Mouse (Mus musculus): ENCODE data around the gene Gm20696.

The Gm20696 gene

GRCm38 (mm10) chr6:99394801-99395200, 271.8 kb downstream of the Gm20696 start:
- in situ Hi-C loops (cut with MboI; ENCODE audit: low pct_unique_long_range_greater_than_20kb in 1 of 2, low sequenced_read_pairs in 2 of 2, unreplicated experiment in 1 of 2): no loop called here

- in situ Hi-C loops (cut with MboI; ENCODE audit: low pct_unique_long_range_greater_than_20kb in 1 of 2, low sequenced_read_pairs in 2 of 2, unreplicated experiment in 1 of 2): no loop called here
These were observed 274.1 kb downstream of the Gm20696 start for GRCm38 (mm10) chr6:99392484-99392883.

- in situ Hi-C loops (cut with MboI; ENCODE audit: low pct_unique_long_range_greater_than_20kb in 1 of 2, low sequenced_read_pairs in 2 of 2, unreplicated experiment in 1 of 2): no loop called here
These were observed 277.6 kb downstream of the Gm20696 start for GRCm38 (mm10) chr6:99388741-99389675.

GRCm38 (mm10) chr6:99388023-99388422, 278.6 kb downstream of the Gm20696 start:
- in situ Hi-C loops (cut with MboI; ENCODE audit: low pct_unique_long_range_greater_than_20kb in 1 of 2, low sequenced_read_pairs in 2 of 2, unreplicated experiment in 1 of 2): no loop called here

GRCm38 (mm10) chr6:99385059-99385604, 281.5 kb downstream of the Gm20696 start:
- in situ Hi-C loops (cut with MboI; ENCODE audit: low pct_unique_long_range_greater_than_20kb in 1 of 2, low sequenced_read_pairs in 2 of 2, unreplicated experiment in 1 of 2): no loop called here

- in situ Hi-C loops (cut with MboI; ENCODE audit: low pct_unique_long_range_greater_than_20kb in 1 of 2, low sequenced_read_pairs in 2 of 2, unreplicated experiment in 1 of 2): no loop called here
These were observed 282.6 kb downstream of the Gm20696 start for GRCm38 (mm10) chr6:99383846-99384472.

GRCm38 (mm10) chr6:99380146-99380545, 286.5 kb downstream of the Gm20696 start:
- in situ Hi-C loops (cut with MboI; ENCODE audit: low pct_unique_long_range_greater_than_20kb in 1 of 2, low sequenced_read_pairs in 2 of 2, unreplicated experiment in 1 of 2): no loop called here

GRCm38 (mm10) chr6:99378997-99379710, 287.4 kb downstream of the Gm20696 start:
- in situ Hi-C loops (cut with MboI; ENCODE audit: low pct_unique_long_range_greater_than_20kb in 1 of 2, low sequenced_read_pairs in 2 of 2, unreplicated experiment in 1 of 2): no loop called here

GRCm38 (mm10) chr6:99377716-99378115, 288.9 kb downstream of the Gm20696 start:
- in situ Hi-C loops (cut with MboI; ENCODE audit: low pct_unique_long_range_greater_than_20kb in 1 of 2, low sequenced_read_pairs in 2 of 2, unreplicated experiment in 1 of 2): no loop called here

- in situ Hi-C loops (cut with MboI; ENCODE audit: low pct_unique_long_range_greater_than_20kb in 1 of 2, low sequenced_read_pairs in 2 of 2, unreplicated experiment in 1 of 2): no loop called here
These were observed 289.5 kb downstream of the Gm20696 start for GRCm38 (mm10) chr6:99377131-99377530.

GRCm38 (mm10) chr6:99376721-99377120, 289.9 kb downstream of the Gm20696 start:
- in situ Hi-C loops (cut with MboI; ENCODE audit: low pct_unique_long_range_greater_than_20kb in 1 of 2, low sequenced_read_pairs in 2 of 2, unreplicated experiment in 1 of 2): no loop called here

GRCm38 (mm10) chr6:99375865-99376264, 290.7 kb downstream of the Gm20696 start:
- in situ Hi-C loops (cut with MboI; ENCODE audit: low pct_unique_long_range_greater_than_20kb in 1 of 2, low sequenced_read_pairs in 2 of 2, unreplicated experiment in 1 of 2): no loop called here

GRCm38 (mm10) chr6:99375376-99375775, 291.2 kb downstream of the Gm20696 start:
- in situ Hi-C loops (cut with MboI; ENCODE audit: low pct_unique_long_range_greater_than_20kb in 1 of 2, low sequenced_read_pairs in 2 of 2, unreplicated experiment in 1 of 2): no loop called here

- in situ Hi-C loops (cut with MboI; ENCODE audit: low pct_unique_long_range_greater_than_20kb in 1 of 2, low sequenced_read_pairs in 2 of 2, unreplicated experiment in 1 of 2): no loop called here
These were observed 291.9 kb downstream of the Gm20696 start for GRCm38 (mm10) chr6:99374448-99375271.

GRCm38 (mm10) chr6:99372427-99372826, 294.2 kb downstream of the Gm20696 start:
- in situ Hi-C loops (cut with MboI; ENCODE audit: low pct_unique_long_range_greater_than_20kb in 1 of 2, low sequenced_read_pairs in 2 of 2, unreplicated experiment in 1 of 2): no loop called here

- in situ Hi-C loops (cut with MboI; ENCODE audit: low pct_unique_long_range_greater_than_20kb in 1 of 2, low sequenced_read_pairs in 2 of 2, unreplicated experiment in 1 of 2): no loop called here
These were observed 294.6 kb downstream of the Gm20696 start for GRCm38 (mm10) chr6:99372016-99372415.

GRCm38 (mm10) chr6:99369931-99370330, 296.7 kb downstream of the Gm20696 start:
- in situ Hi-C loops (cut with MboI; ENCODE audit: low pct_unique_long_range_greater_than_20kb in 1 of 2, low sequenced_read_pairs in 2 of 2, unreplicated experiment in 1 of 2): no loop called here

GRCm38 (mm10) chr6:99369156-99369555, 297.4 kb downstream of the Gm20696 start:
- in situ Hi-C loops (cut with MboI; ENCODE audit: low pct_unique_long_range_greater_than_20kb in 1 of 2, low sequenced_read_pairs in 2 of 2, unreplicated experiment in 1 of 2): no loop called here

All from mouse embryonic stem cell (cell line).